Mouse (Mus musculus) embryo, embryonic 9.5 days (tissue): ENCODE results near the gene Slc32a1.

Experiments used
- DNase-seq: peaks from one replicate; pipeline ENCODE4 v3.0.0-alpha.2; 2017; ENCODE audit errors: extremely low spot score

Slc32a1 gene

GRCm38 (mm10) chr2:158610488-158611325, at the start of gene Slc32a1:
Slc32a1 (plus strand) TSS chr2:158610767.
- no peak for DNase-seq

GRCm38 (mm10) chr2:158560801-158561200, 49.8 kb upstream of the Slc32a1 start:
- no peak for DNase-seq

- DNase-seq: no peak
These were observed 49.0 kb upstream of the Slc32a1 start for GRCm38 (mm10) chr2:158561371-158562144.

GRCm38 (mm10) chr2:158570421-158571081, 40.0 kb upstream of the Slc32a1 start:
- DNase-seq: peak; percentile 74

- no peak for DNase-seq
These were observed 30.6 kb upstream of the Slc32a1 start for GRCm38 (mm10) chr2:158579979-158580378.

GRCm38 (mm10) chr2:158584621-158585358, 25.8 kb upstream of the Slc32a1 start:
- peak; percentile 58 for DNase-seq

- DNase-seq: no peak
These were observed 21.9 kb upstream of the Slc32a1 start for GRCm38 (mm10) chr2:158588524-158589271.

- DNase-seq: no peak
These were observed 20.1 kb upstream of the Slc32a1 start for GRCm38 (mm10) chr2:158590495-158590894.

- DNase-seq: no peak
These were observed 19.3 kb upstream of the Slc32a1 start for GRCm38 (mm10) chr2:158591286-158591685.

- no peak for DNase-seq
These were observed 17.2 kb upstream of the Slc32a1 start for GRCm38 (mm10) chr2:158593371-158593770.

GRCm38 (mm10) chr2:158595103-158595502, 15.5 kb upstream of the Slc32a1 start:
- peak; percentile 78 for DNase-seq

- DNase-seq: no peak
These were observed 15.0 kb upstream of the Slc32a1 start for GRCm38 (mm10) chr2:158595577-158595976.

GRCm38 (mm10) chr2:158596803-158597202, 13.8 kb upstream of the Slc32a1 start:
- no peak for DNase-seq

- no peak for DNase-seq
These were observed 10.1 kb upstream of the Slc32a1 start for GRCm38 (mm10) chr2:158600517-158600916.

GRCm38 (mm10) chr2:158601326-158601725, 9.2 kb upstream of the Slc32a1 start:
- DNase-seq: no peak

GRCm38 (mm10) chr2:158602663-158603062, 7.9 kb upstream of the Slc32a1 start:
- DNase-seq: no peak

- DNase-seq: no peak
These were observed 4.0 kb upstream of the Slc32a1 start for GRCm38 (mm10) chr2:158606511-158606964.

- no peak for DNase-seq
These were observed 886 bp upstream of the Slc32a1 start for GRCm38 (mm10) chr2:158609681-158610080.

- DNase-seq: no peak
These were observed 756 bp downstream of the Slc32a1 start for GRCm38 (mm10) chr2:158611326-158611719.
